Mouse (Mus musculus) brain, adult 2 months (tissue): ENCODE results near the gene Wdr31.

Source experiments
- DNase-seq: peaks from one replicate; pipeline ENCODE4 v3.0.0; 2011; ENCODE audit warnings: low read depth, low spot score

Gene Wdr31

DNA sequence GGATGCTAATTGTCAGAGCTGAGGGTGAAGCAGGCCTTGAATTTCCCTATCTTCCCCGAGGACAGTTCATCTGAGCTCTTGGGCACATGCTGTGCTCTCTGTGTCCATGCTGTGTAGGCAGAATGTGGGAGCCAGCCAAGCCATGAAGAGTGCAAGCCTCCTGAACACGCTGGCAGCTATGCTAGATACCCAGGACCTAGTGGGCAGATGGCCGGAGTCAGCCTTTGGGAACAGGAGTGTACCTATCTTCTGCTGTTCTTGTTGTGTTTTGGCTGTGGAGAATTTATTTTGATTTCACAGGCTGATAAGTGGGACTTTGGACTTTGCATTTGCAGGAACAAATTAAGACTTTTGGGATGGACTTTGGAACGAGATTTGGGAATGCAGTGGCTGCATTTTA, 30.2 kb downstream of the Wdr31 start:
- peak; percentile 95 for DNase-seq

DNA sequence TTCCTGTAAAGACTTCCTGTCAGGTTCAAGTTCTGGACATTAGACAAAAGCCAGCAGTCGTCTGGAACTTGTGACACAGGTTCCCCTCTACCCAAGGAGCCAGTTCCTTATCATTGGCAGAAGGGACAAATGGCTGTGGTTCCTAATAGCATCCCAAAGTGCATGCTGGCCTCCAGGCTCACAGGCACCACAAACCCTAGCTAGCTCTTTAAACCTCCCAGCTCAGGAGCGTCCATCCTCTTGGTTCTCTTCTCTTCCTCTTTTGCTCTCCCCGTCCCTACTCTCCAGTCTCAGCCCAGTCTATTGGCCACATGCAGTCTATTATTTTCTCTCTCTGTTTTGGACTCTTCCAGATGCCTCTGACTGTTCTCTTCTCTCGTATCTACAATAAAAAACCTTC, 30.9 kb downstream of the Wdr31 start:
- no peak for DNase-seq

DNA sequence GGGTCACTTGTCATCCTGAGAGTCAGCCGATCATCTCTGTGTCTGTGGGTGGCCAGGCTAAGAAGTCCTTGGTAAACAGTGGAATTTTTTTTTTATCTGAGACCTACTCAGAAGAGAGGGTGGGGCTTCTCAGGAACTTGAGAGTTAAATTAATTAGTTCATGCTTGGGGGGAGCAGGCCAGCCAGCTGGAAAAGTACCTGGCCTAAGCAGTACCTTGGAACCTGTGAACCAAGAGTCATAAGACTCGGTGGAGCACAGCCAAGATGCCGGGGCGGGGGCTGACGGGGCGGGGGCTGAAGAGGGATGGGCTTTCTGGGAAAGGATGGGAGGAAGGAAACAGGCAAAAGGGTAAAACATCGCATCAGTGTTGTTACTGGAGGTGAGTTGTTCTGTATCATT, 32.8 kb downstream of the Wdr31 start:
- DNase-seq: no peak

DNA sequence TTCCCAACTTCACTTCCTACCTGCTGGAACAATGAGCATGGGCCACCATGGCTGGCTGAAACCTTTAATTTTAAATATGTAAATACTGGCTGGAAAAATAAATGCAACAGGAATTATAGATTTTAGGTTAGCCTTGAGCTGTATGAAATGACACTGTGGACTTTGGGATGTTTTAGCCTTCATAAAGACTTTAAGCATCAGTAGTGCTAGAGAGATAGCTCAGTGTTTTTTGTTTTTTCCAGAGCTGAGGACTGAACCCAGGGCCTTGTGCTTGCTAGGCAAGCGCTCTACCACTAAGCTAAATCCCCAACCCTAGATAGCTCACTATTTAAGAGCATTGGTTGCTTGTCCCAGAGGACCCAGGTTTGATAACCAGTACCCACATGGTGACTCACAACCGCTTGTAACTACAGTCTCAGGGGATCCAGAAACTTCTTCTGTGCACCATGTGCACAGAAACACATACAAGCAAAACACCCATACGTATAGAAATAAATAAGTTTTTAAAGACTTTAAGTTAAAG, 33.4 kb downstream of the Wdr31 start:
- no peak for DNase-seq

DNA sequence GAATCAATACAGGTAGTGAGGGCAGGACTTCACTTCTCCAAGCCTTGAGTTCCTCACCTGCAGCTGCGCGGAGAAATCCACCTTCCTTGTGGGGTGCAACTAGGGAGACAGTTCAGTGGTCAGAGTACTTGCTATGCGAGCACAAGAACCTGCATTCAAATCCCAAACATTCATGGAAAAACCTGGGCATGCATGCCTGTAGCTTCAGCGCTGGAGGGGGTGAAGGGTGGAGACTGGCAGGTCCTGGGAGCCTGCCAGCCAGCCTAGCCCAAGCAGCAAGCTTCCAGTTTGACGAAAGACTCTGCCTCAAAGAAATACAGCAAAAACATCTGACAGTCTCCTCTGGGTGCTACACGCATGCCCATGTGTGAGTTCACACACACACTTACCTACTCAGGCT, 35.6 kb downstream of the Wdr31 start, which contains the start of gene Rnf183:
TSS of gene Rnf183 (minus strand) at position 172 of the 400 bp plus-strand sequence.
- DNase-seq: no peak

DNA sequence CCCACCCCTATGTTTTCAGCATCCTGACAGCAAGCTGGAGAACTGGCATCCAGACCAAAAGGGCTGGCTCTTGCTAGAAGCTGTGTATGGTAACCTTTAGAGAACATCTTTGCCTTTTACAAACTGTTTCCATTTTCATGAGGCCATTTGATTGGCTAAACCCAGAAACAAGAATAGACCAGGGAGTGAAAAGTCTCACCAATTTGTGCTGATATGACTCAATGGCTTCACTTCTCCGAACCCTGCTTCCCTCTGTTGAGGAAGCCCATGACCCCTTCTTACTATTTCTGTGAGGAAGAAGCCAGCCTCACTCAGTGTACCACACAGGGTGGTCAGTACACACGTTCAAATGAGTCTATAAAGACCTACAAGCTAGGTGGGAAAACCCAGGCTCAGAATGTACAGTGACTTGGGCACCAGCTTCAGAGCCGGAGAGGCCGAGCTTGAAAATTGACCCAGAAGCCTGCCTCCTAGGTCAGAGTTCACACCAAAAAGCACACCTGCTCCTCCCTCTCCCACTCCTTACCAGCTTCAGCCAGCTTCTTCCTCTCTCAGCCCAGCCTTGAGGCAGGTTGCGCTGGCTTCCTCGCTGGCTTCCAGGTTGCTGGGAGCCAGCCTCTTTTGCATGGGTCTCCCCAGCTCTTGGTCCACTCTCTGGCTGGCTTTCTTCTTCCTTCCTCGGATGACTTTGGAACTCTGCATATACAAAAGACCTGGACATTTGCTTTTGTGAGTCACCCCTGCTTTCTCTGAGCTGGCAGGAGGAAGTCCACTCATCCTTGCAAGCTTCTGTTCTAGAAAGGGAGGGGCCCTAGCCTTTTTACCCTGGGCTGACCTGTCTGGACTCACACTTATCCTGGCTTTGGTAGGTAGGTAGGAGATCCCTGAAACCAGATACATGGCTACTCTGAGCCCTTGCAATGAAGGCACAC, 36.5 kb downstream of the Wdr31 start:
- no peak for DNase-seq

DNA sequence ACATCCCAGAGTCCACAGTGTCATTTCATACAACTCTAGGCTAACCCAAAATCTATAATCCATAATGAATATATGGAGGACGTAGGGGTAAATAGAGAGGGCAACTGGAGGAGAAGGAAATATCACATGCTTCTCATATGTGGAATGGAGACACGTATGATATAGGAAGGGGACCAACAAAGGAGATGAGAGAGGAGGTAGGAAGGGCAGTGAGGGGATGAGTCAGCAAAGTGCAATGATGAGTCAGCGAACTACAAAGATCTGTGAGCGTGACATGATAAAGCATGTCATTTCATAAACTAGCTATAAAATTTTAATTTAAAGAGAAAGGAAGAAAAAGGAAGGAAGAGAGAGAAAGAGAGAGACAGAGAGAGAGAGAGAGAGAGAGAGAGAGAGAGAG, 39.2 kb downstream of the Wdr31 start:
- DNase-seq: no peak

DNA sequence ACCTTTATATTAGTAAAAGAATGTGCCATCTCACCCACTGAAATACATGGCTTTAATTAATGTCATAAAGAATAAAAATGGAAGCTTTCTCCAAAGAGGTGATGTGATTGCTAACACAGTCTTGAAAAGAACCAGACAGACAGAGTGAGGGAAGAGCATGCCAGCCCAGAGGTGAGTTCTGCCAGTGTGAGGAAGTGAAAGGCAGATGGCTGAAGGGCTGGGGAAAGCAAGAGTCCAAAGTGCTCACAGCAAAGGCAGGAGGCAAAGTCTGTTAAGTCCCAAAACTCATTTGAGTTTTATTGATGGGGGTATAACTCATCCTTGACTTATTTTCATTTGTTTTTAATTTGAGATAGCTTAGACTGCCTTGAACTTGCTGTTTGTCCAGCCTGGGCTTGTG, 40.0 kb downstream of the Wdr31 start:
- no peak for DNase-seq

DNA sequence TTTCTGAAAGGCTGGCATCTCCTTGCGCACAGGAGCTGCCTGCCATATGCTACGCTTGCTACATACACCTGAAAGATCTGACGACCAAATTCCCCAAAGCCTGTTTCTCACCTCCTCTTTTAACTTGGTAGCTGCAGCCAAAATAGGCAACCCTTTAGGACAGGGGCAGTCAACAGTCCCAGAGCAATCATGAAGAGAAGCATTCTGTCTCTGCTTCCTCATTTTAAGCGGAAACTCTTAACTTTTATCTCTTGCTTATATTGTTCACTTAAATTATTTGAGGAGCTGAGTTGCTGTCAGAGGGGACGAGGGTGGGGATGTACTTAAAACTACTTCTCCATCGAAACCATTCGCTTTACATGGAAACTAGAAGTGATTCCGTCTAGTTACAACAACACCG, 41.1 kb downstream of the Wdr31 start:
- no peak for DNase-seq

DNA sequence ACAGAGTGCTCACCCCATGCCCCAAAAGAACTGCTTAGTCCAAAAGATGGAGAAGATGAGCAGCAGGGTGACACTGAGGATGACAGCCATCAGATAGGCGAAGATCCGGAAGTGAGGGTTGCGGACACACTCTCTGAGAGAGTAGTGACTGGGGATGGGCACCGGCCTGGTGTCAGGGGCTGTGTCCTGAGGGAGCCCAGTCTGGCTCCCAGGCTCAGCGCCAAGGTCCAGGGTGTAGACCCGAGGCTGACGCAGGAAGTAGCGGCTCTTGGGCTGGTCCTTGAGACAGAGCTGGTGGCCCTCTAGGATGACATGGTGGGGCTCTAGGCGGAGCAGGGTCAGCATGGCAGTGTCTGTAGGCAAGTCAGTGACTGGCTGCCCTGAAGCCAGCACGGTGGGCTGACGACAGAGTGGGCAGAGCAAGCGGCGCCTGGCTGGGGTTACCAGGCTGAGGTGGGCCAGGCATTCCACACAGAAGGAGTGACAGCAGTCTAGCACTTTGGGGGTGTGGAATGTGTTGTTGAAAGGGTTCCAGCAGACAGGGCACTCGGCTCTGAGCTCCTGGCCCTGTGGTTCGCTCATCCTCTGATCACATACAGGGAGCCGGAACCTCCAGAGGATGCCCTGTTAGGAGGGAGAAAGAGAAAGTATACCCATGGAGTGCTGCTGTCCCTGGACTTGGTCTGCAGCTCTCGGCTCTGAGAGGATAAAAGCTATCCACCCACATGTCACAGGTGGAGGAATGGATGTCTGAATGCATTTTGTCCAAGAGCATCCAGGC, 42.5 kb downstream of the Wdr31 start:
- no peak for DNase-seq

DNA sequence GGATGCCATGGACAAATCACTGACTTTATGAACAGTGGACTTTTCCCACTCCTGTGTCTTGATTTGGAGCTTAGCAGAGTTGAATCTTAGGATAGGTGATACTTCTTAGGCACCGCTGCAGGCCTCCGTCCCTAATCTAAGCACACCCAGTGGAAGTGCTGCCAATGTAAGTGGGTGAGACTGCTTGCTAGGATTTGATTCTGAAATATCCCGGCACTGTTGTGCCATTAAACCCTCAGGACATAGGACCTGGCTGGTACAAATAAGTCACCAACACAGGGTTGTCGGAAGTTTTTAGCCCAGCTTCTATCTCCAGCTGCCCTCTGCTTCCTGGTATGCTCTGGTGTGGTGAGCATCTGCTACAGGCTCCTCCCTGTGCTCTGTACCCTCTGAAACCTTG, 44.8 kb downstream of the Wdr31 start:
- DNase-seq: no peak

DNA sequence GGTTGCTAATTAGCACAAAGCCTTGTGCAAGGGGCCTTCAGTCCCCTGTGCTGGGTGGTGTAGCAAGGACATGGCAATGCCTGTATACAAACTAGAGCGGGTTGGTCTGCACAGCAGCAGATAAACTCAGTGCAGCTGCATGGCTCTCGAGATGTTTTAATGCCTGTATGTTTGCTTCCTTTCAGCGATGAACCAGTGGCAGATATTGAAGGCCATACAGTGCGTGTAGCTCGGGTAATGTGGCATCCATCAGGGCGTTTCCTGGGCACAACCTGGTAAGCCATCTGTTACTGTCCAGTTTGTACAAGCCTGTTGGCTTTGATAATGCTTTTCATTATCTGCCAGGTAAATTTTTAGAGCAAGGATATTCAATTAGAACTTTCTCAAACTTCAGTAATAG, 51.6 kb downstream of the Wdr31 start:
- peak; percentile 85 for DNase-seq

DNA sequence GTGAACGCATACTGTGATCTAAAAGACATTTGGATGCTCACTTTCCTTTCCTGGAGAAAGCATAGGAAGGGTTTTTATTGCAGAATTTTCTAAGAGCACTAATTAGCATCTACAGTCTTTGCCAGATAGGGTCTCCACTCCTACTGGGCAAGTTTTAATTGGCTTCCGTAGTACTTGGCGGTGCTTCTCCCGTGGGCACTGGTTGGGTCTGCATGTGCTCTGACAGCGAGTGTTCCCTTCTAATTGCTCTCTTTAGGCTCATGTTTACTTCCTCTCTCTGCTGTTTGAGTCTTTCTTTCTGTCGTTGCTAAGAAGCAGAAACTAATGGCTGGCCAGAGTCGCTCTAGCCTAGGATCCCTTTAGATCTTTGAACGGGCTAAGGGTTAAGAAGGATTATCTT, 52.2 kb downstream of the Wdr31 start:
- DNase-seq: no peak

DNA sequence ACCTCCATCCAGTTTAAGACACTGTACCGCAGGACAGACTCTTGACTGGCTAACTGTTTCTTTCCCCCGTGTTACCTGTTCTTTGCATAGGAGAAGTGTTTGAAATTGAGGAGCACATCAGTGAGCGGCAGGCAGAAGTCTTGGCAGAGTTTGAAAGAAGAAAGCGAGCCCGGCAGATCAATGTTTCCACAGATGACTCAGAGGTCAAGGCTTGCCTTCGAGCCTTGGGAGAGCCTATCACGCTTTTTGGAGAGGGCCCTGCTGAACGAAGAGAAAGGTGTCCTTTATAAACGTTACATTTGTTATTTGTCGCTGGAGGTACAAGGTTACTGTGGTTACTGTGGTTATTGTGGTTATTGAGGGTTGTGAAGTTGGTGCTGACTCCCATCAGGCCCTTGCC, 59.1 kb downstream of the Wdr31 start:
- DNase-seq: no peak

DNA sequence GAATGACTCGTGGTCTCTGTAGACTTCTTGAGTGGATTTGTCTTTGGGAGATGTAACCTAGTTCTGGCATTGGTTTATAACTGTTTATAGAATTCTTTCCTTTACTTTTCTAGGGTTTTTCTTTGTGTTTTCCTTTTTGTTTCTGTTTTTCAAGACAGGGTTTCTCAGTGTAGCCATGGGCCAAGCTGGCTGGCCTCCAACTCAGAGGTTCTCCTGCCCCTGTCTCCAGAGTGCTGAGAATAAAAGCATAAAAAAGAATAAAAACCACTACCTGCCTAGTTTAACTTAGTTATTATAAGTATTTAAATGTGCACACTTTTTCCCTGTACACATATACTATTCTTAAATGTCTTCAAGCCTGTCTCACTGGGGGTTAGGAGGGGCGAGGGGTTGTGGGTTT, 60.4 kb downstream of the Wdr31 start:
- no peak for DNase-seq

DNA sequence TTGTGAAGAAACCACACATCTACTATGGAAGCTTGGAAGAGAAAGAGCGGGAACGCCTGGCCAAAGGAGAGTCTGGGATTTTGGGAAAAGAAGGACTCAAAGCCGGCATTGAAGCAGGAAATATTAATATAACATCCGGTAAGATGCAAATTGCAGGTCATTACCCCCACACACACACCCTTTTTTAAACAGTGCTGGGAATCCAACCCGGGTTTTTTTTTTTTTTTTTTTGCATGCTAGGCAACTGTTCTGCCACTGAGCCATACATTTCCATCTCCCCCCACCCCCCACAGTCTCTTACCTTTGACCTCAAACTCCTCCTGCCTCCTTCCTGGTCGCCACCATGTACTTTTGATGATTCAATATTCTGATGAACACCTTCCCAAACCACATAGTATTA, 61.1 kb downstream of the Wdr31 start:
- no peak for DNase-seq

DNA sequence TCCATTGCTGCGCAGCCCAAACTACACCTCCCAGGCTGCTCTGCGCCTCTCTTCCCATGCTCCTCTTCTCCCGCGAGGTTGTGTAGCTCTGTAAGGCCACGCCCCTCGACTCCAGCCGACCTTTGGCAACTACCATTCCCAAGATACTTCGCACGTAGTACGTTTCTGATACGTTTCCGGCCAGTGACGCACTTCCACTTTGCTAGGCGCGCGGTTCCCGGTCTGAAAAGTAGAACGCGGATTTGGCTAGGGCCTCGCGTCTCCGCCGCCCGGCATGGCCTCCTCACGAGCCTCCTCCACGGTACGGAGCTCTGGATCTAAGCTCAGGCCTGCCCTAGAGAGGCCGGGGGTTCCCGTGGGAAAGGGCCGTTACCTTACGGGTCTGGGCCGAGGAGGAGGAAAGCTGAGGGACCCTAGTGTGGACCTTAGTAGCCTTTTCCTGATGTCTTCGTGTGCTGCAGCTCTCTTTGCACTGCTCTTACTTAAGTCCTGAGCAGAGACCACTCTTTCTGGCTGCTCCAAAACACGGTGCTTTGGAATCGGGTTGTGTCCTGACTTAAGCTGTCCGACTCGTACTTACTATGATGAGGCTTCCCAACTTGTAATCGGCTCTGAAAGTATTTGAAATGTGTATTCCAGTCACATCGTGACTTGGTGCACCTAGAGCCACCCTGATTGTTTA, 62.0 kb downstream of the Wdr31 start, which contains the start of the genes Cdc26 and Prpf4:
TSS of gene Cdc26 (minus strand) at position 42 of the 682 bp plus-strand sequence.
TSS of gene Prpf4 (plus strand) at position 197 of the 682 bp plus-strand sequence.
- peak; percentile 100 for DNase-seq

DNA sequence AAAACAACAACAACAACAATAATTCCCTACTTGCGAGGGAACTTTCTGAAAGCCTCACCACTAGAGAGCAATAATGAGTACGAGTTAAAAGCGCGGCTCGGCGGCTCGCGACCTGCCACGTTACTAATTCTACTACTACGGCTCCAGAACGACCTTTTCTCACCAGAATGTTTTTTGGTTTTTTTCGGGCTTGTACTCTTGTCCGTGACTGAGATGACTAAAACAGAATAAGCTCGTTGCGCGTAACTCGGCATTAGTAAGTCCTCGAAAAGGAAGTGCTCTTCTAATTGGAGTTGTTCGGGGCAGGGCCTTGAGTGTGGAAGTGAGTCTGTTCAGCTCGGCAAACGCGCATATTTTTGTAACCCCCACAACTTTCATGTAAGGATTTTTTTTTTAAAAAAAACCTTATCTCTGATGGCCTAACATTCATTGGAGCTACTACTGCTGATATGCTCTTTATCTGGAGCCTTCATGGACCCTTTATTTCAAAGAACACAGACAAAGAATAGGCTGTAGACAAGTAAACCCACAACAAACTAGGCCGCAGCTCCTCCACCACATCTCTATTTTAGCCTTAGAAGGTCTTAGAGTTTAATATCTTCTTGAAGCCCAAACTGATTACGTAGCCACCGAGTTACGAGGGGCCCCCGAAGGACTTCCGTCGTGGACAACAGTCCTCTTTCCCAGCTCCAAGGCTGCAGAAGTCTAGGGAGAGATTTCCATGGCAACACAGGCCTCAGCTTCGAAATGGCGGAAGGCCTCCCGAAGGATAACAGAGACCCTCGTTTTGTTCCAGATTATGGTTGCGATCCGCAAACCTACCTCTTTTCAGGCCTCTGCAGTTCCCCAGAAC, 62.7 kb downstream of the Wdr31 start:
- peak; percentile 53 for DNase-seq

DNA sequence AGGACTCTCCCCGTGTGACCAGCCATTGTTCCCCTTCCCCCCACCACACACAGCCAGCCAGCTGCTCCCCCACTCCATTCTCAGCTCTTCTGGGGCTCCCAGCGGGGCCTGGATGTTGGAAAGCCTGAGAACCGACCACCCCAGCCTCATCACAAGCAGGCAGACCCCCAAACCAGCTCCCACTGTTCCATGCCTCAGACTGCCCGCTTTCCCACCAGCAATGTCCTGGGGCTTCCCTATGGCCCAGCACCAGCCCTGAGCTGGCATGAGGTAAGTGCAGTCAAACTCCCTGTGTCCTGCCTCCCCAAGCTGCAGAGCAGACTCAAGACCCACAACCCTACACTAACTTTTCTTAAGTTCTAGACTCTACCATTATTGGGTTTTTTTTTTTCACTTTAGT, 64.6 kb downstream of the Wdr31 start:
- DNase-seq: no peak

DNA sequence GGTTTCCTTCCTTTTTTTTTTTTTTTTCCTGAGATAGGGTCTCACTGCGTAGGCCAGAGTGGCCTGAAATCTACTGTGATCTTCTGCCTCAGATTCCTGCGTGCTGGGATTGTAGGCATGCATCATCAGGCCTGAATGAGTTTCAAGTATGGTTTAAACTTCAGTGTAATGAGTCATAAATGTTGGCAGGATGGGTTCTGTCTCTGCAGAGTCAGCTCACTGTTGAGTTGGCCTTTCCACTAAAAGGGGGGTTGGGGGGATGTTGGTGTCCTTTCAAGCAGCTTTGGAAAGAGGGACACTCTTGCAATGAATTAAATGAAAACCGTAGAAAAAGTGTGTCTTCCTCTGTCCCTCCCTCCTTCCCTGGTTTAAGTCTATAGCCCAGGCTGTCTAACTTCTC, 71.7 kb downstream of the Wdr31 start:
- DNase-seq: peak; percentile 72
